Mouse (Mus musculus) thymus, adult 2 months (tissue): ENCODE results near the gene Esr2.

Source experiments
- CTCF ChIP-seq: fragments of 200-500 bp; IDR thresholded peaks from 2 replicates; pipeline ENCODE4 v1.5.1; 2012; ENCODE audit warnings: mild to moderate bottlenecking, control low read depth, low read length, moderate library complexity, borderline replicate concordance; ENCODE audit not compliant: control insufficient read depth, poor library complexity, insufficient read depth; ENCODE audit errors: extremely low read depth
- POLR2A ChIP-seq: fragments of 200-500 bp; IDR thresholded peaks from 2 replicates; pipeline ENCODE4 v1.6.1; 2012; ENCODE audit warnings: mild to moderate bottlenecking, low read length, control low read depth, moderate library complexity; ENCODE audit not compliant: control insufficient read depth, poor library complexity, insufficient read depth; ENCODE audit errors: extremely low read depth

DNA sequence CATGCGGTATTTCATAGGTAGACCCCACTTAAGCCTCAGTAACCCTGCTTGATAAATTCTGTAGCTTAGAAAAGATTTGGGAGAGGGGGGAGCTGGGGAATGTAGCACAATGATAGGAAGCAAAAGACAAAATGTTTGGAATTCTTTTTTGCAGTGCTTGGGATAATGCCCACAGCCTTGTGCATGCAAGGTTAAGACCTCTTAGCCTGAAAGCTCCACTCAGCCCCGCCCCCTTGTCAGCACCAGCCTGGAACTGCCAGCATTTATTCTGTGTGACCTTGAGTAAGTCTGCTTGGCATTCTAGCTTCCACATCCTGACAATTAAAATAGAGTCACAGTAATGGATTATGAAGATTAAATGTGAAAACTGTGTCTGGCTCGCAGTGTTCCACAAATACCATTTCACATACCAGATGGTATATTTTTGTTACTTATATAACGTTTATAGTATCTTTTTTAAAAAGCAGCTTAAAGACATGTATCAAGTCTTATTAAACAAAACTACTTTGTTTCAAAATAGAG is 59.4 kb downstream of the Esr2 start:
- TF ChIP-seq POLR2A (no peak), CTCF (no peak)
